ENCODE assay signal across 35 mouse cellular contexts in genomic region chr6:115626121-115626520, GRCm38 (mm10). TPM values are rescaled to one million over a fixed set of nuclear protein-coding genes. Genes with fewer than 3 reads are reported as not detected.
"Had no signal": no experiment of that assay in that cellular context is flagged by ENCODE, and none has a peak within 500 bp of the region (broad histone marks: within the 10 kb centered on the region; RNA-seq: fewer than 3 reads in every experiment).

No protein-coding gene starts in this region.

- H3K4me3 ChIP-seq: heart, embryonic 10.5 days; heart, embryonic 12.5 days; hindbrain, embryonic 10.5 days; hindbrain, embryonic 12.5 days; hindbrain, embryonic 15.5 days; kidney, embryonic 15.5 days; limb, embryonic 13.5 days; limb, embryonic 15.5 days; liver, embryonic 12.5 days had no signal

- DNase-seq: forebrain, postnatal 0 days; heart, adult 18-20 months; heart, postnatal 14 days; heart, postnatal 4 days; kidney, adult 11 months; kidney, adult 2 months; kidney, adult 9 months; kidney, postnatal 14 days; kidney, postnatal 36 days; layer of hippocampus, adult 9-11 months; layer of hippocampus, postnatal 36 days; left cerebral cortex, postnatal 4 days had no signal

- H3K4me1 ChIP-seq: heart, embryonic 10.5 days; heart, embryonic 12.5 days; hindbrain, embryonic 10.5 days; hindbrain, embryonic 12.5 days; hindbrain, embryonic 15.5 days; kidney, embryonic 15.5 days; limb, embryonic 13.5 days; limb, embryonic 15.5 days; liver, embryonic 12.5 days had no signal

- H3K9ac ChIP-seq: forebrain, postnatal 0 days; heart, embryonic 12.5 days; hindbrain, embryonic 12.5 days; hindbrain, embryonic 15.5 days; kidney, embryonic 15.5 days; limb, embryonic 13.5 days; limb, embryonic 15.5 days; liver, embryonic 12.5 days; liver, embryonic 14.5 days had no signal

- H3K4me2 ChIP-seq: heart, embryonic 12.5 days; hindbrain, embryonic 12.5 days; hindbrain, embryonic 15.5 days; kidney, embryonic 15.5 days; limb, embryonic 13.5 days; limb, embryonic 15.5 days; liver, embryonic 12.5 days had no signal

- H3K27me3 ChIP-seq: heart, embryonic 12.5 days; hindbrain, embryonic 12.5 days; hindbrain, embryonic 15.5 days; kidney, embryonic 15.5 days; limb, embryonic 13.5 days; limb, embryonic 15.5 days; liver, embryonic 12.5 days had no signal

- H3K9me3 ChIP-seq: heart, embryonic 10.5 days; heart, embryonic 12.5 days; hindbrain, embryonic 10.5 days; hindbrain, embryonic 12.5 days; hindbrain, embryonic 15.5 days; kidney, embryonic 15.5 days; limb, embryonic 13.5 days; limb, embryonic 15.5 days; liver, embryonic 12.5 days had no signal

- H3K27ac ChIP-seq: heart, embryonic 10.5 days; hindbrain, embryonic 10.5 days; hindbrain, embryonic 12.5 days; hindbrain, embryonic 15.5 days; hindbrain, postnatal 0 days; kidney, embryonic 15.5 days; kidney, postnatal 0 days; limb, embryonic 13.5 days; limb, embryonic 15.5 days; liver, embryonic 12.5 days; liver, embryonic 14.5 days had no signal

- ATAC-seq: forebrain, postnatal 0 days; hindbrain, postnatal 0 days; intestine, embryonic 16.5 days; liver, embryonic 12.5 days had no signal

RNA-seq across cellular contexts. Expression of gene Mkrn2os, which starts 33.7 kb away (rescaled TPM):
- total RNA-seq: gastrocnemius, adult 8-10 months; granulocyte monocyte progenitor cell, adult 5-6 weeks; hindbrain, postnatal 0 days; layer of hippocampus, adult 18-20 months; layer of hippocampus, adult 8-10 months; layer of hippocampus, postnatal 14 days; layer of hippocampus, postnatal 36 days; left cerebral cortex, adult 18-20 months; left cerebral cortex, adult 8-10 months; left cerebral cortex, postnatal 10 days; left cerebral cortex, postnatal 25 days; left cerebral cortex, postnatal 4 days had no signal
- polyA plus RNA-seq: limb, embryonic 11.5 days had no signal
